Mouse (Mus musculus) liver, postnatal 0 days (tissue): ENCODE data around the gene Arf3. TPM values are rescaled to one million over a fixed set of nuclear protein-coding genes. Genes with fewer than 3 reads are reported as not detected.
A peak's percentile ranks its signal among the peaks of the same experiment; 100 is the strongest.

Experiments
- ATAC-seq: fragments of 200-750 bp; cut with Nextera tagmentation; 2 replicates; pipeline ENCODE4 v1.8.0; 2017; ENCODE audit warnings: mild to moderate bottlenecking, moderate library complexity
- DNase-seq: peaks from one replicate; pipeline ENCODE4 v3.0.0-alpha.2; 2016
- H3K27ac ChIP-seq: fragments of 300-500 bp; sonication (generic); 2 replicates; pipeline ENCODE4 v1.5.1; 2014; ENCODE audit warnings: antibody characterized with exemption, moderate library complexity, mild to moderate bottlenecking, low read depth
- H3K27me3 ChIP-seq: fragments of 300-500 bp; sonication (generic); 2 replicates; pipeline ENCODE4 v1.6.1; 2014; ENCODE audit warnings: low read length, control low read depth, mixed read lengths; ENCODE audit not compliant: insufficient read depth
- H3K36me3 ChIP-seq: fragments of 300-500 bp; sonication (generic); replicated peaks from 2 replicates; pipeline ENCODE4 v1.6.1; 2014; ENCODE audit warnings: mild to moderate bottlenecking, control low read depth, low read length, moderate library complexity, mixed read lengths; ENCODE audit not compliant: insufficient read depth
- H3K4me1 ChIP-seq: fragments of 300-500 bp; sonication (generic); 2 replicates; pipeline ENCODE4 v1.6.1; 2014; ENCODE audit warnings: antibody characterized with exemption, mild to moderate bottlenecking, control low read depth; ENCODE audit not compliant: insufficient read depth
- H3K4me2 ChIP-seq: fragments of 300-500 bp; sonication (generic); 2 replicates; pipeline ENCODE4 v1.6.1; 2014; ENCODE audit warnings: low read depth, mild to moderate bottlenecking, low read length, moderate library complexity, mixed read lengths
- H3K4me3 ChIP-seq: fragments of 300-500 bp; sonication (generic); 2 replicates; pipeline ENCODE4 v1.5.1; 2014; ENCODE audit warnings: low read depth, low read length
- H3K9ac ChIP-seq: fragments of 300-500 bp; sonication (generic); replicated peaks from 2 replicates; pipeline ENCODE4 v1.6.1; 2014; ENCODE audit warnings: mild to moderate bottlenecking, moderate library complexity
- H3K9me3 ChIP-seq: fragments of 300-500 bp; sonication (generic); 2 replicates; pipeline ENCODE4 v1.6.1; 2016; ENCODE audit warnings: mild to moderate bottlenecking, control low read depth, low read length, mixed read lengths
- CTCF ChIP-seq: sonication (generic); IDR thresholded peaks from 2 replicates; pipeline ENCODE4 v1.5.1; 2016; ENCODE audit warnings: antibody characterized with exemption, low read depth
- EP300 ChIP-seq: IDR thresholded peaks from 2 replicates; pipeline ENCODE4 v1.6.1; 2016; ENCODE audit warnings: antibody characterized with exemption, low read depth, mild to moderate bottlenecking
- WGBS: fragments of 180-500 bp; shearing (Covaris S2); extraction: QIAGEN DNeasy Blood & Tissue Kit; methylation state at CpG from one replicate; pipeline ENCODE4 v1.1.7; 2014; ENCODE audit not compliant: insufficient replicate concordance; 5-methylcytosine and 5-hydroxymethylcytosine counted together
- polyA plus RNA-seq: library from polyadenylated mRNA; unstranded; fragments of >200 nt; fragmentation: Nextera tagmentation; extraction: Ambion mirVana; gene quantifications from 2 replicates; pipeline ENCODE4 v1.2.1, GENCODE M21; 2015

The Arf3 gene
- polyA plus RNA-seq, 1 experiment from 2014 or later: 10.4 TPM

- H3K4me2 ChIP-seq: peak within 1 kb of the TSS; percentile 74
- peak within 1 kb of the TSS; percentile 44; the same call in 1 of the 2 replicates for H3K9ac ChIP-seq
- H3K4me1 ChIP-seq: no peaks in the 10 kb centered on the region; the same call in 1 of the 2 replicates
- H3K27me3 ChIP-seq: peaks cover 7% of the 10 kb centered on the region; the same call in 1 of the 2 replicates
- no peak within 1 kb of the TSS for H3K27ac ChIP-seq
- peak; percentile 82 for DNase-seq
- no peaks in the 10 kb centered on the region for H3K36me3 ChIP-seq
- H3K4me3 ChIP-seq: peak within 1 kb of the TSS; percentile 37; the same call in 1 of the 2 replicates
- no peaks in the 10 kb centered on the region for H3K9me3 ChIP-seq
- TF ChIP-seq EP300 (no peak), CTCF (peak; percentile 73)
- peak; percentile 71 for ATAC-seq
- WGBS: 16% methylated on average over 16 of the region's 16 CpGs
These were observed 55.1 kb downstream of the Arf3 start, which contains the start of gene Ccdc65 for GRCm38 (mm10) chr15:98707766-98708372. Ccdc65 (plus strand) TSS chr15:98708207.

GRCm38 (mm10) chr15:98704312-98704711 lies 58.7 kb downstream of the Arf3 start:
- Histone ChIP-seq H3K4me2 (no peak overlapping the region), H3K9me3 (no peaks in the 10 kb centered on the region), H3K4me3 (no peak overlapping the region), H3K27ac (no peak overlapping the region), H3K4me1 (peaks cover 2% of the 10 kb centered on the region; the same call in 1 of the 2 replicates), H3K27me3 (peaks cover 22% of the 10 kb centered on the region), H3K9ac (no peak overlapping the region), H3K36me3 (no peaks in the 10 kb centered on the region)
- TF ChIP-seq EP300: no peak
- no peak for TF ChIP-seq CTCF
- WGBS: 57% methylated on average over 9 of the region's 9 CpGs
- ATAC-seq (no peak), DNase-seq (no peak)

- peak; percentile 82 for ATAC-seq
- H3K4me3 ChIP-seq: 0 out of 2 replicates have a peak overlapping the region, but pooled peaks have one; percentile 1
These were observed 63.6 kb downstream of the Arf3 start for GRCm38 (mm10) chr15:98699190-98700105.

GRCm38 (mm10) chr15:98696216-98696615 lies 66.8 kb downstream of the Arf3 start:
- no peak overlapping the region for H3K4me2 ChIP-seq
- H3K36me3 ChIP-seq: no peaks in the 10 kb centered on the region
- peaks cover 9% of the 10 kb centered on the region; the same call in 1 of the 2 replicates for H3K4me1 ChIP-seq
- no peak overlapping the region for H3K4me3 ChIP-seq
- no peaks in the 10 kb centered on the region for H3K9me3 ChIP-seq
- TF ChIP-seq CTCF (no peak), EP300 (no peak)
- ATAC-seq: no peak
- DNase-seq: no peak
- WGBS: 60% methylated on average over 8 of the region's 8 CpGs
- H3K9ac ChIP-seq: no peak overlapping the region
- H3K27me3 ChIP-seq: peaks cover 12% of the 10 kb centered on the region
- H3K27ac ChIP-seq: no peak overlapping the region

More at GRCm38 (mm10) chr15:98699190-98700105, 63.6 kb downstream of the Arf3 start:
- Histone ChIP-seq H3K4me1 (0 out of 2 replicates have a peak, but pooled peaks cover 4% of the 10 kb centered on the region), H3K4me2 (peak overlapping the region; percentile 41), H3K36me3 (no peaks in the 10 kb centered on the region), H3K9ac (no peak overlapping the region), H3K9me3 (no peaks in the 10 kb centered on the region), H3K27me3 (peaks cover 22% of the 10 kb centered on the region), H3K27ac (no peak overlapping the region)
- peak; percentile 91 for DNase-seq
- TF ChIP-seq EP300 (no peak), CTCF (peak; percentile 94)
- WGBS: 8% methylated on average over 40 of the region's 40 CpGs

GRCm38 (mm10) chr15:98695726-98696125 lies 67.3 kb downstream of the Arf3 start:
- no peak for TF ChIP-seq CTCF
- TF ChIP-seq EP300: no peak
- Histone ChIP-seq H3K4me1 (peaks cover 9% of the 10 kb centered on the region; the same call in 1 of the 2 replicates), H3K9ac (no peak overlapping the region), H3K27me3 (peaks cover 11% of the 10 kb centered on the region), H3K9me3 (no peaks in the 10 kb centered on the region), H3K27ac (no peak overlapping the region), H3K4me2 (no peak overlapping the region), H3K4me3 (no peak overlapping the region), H3K36me3 (no peaks in the 10 kb centered on the region)
- ATAC-seq: 0 out of 2 replicates have a peak, but pooled peaks have one; percentile 19
- no peak for DNase-seq
- WGBS: 51% methylated on average over 9 of the region's 9 CpGs

GRCm38 (mm10) chr15:98692171-98692715 lies 70.8 kb downstream of the Arf3 start:
- ATAC-seq: peak; percentile 56
- no peak overlapping the region for H3K27ac ChIP-seq
- H3K27me3 ChIP-seq: no peaks in the 10 kb centered on the region
- peak overlapping the region; percentile 16; the same call in 1 of the 2 replicates for H3K4me2 ChIP-seq
- H3K4me3 ChIP-seq: no peak overlapping the region
- H3K9ac ChIP-seq: no peak overlapping the region
- no peak for TF ChIP-seq EP300
- no peak for TF ChIP-seq CTCF
- WGBS: 36% methylated on average over 11 of the region's 11 CpGs
- peak; percentile 24 for DNase-seq
- H3K36me3 ChIP-seq: no peaks in the 10 kb centered on the region
- peaks cover 5% of the 10 kb centered on the region; the same call in 1 of the 2 replicates for H3K4me1 ChIP-seq
- H3K9me3 ChIP-seq: no peaks in the 10 kb centered on the region
